ENCODE assay signal across 11 mouse cellular contexts in the genomic region with DNA sequence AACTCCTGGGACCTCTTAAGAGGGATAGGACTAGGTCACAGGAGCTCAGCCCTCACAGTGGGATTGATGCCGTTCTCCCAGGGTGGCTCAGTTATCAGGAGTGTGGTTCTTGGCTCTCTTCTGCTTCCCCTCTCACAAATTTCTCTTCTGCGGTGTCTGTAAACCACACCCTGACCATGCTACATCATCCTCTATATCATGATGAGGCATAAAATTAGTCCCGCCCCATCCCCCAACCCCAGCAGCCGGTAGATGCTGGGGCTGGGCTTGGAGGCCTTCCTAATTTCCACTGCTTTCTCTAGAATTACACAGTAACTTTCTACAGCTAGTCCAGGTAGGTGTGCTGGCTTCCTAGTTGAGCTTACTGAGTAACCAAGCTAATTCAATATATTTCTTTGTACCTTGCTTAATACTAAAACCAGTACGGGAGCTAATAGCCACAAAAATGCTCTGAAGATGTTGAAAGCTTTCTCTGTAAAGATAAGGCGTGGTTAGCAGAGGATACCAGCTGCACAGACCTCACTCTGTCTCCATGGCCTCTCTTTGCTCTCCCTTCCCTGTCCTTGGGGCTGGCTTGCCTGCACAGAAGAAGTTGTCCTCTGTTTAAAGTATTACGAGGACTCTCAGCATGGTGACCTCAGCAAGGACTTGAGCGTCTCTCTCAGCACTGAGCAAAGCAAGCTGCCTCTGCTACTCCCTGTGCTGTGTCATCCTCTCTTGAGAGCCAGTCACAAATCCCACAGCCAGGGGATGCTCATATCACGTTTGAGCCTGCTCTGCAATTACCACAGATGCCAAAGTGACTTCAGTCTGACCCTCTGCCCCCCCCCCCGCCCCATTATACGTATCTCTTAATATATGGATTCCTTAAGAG. TPM values are rescaled to one million over a fixed set of nuclear protein-coding genes. Genes with fewer than 3 reads are reported as not detected.
A peak's percentile ranks its signal among the peaks of the same experiment; 100 is the strongest.
DNase-seq lines count a peak whose midpoint lies in the region; ATAC-seq lines count a peak whose summit lies in the region.
"Had no signal": no experiment of that assay in that cellular context is flagged by ENCODE, and none has a peak within 500 bp of the region (broad histone marks: within the 10 kb centered on the region; RNA-seq: fewer than 3 reads in every experiment).

No protein-coding gene starts in this region.

- H3K4me3 ChIP-seq in forebrain, embryonic 12.5 days (replicated peaks) = no peak overlapping the region
- H3K4me3 ChIP-seq in forebrain, embryonic 13.5 days = no peak overlapping the region
- H3K4me3 ChIP-seq: heart, embryonic 12.5 days; kidney, embryonic 15.5 days had no signal

- no peaks in the 10 kb centered on the region for H3K9me3 ChIP-seq in forebrain, embryonic 12.5 days
- no peaks in the 10 kb centered on the region for H3K9me3 ChIP-seq in forebrain, embryonic 13.5 days (replicated peaks)
- H3K9me3 ChIP-seq: heart, embryonic 12.5 days; kidney, embryonic 15.5 days had no signal

- no peak overlapping the region for H3K27ac ChIP-seq in forebrain, embryonic 12.5 days
- no peak overlapping the region for H3K27ac ChIP-seq in forebrain, embryonic 13.5 days
- H3K27ac ChIP-seq: kidney, embryonic 15.5 days had no signal

- H3K27me3 ChIP-seq in forebrain, embryonic 12.5 days = no peaks in the 10 kb centered on the region
- H3K27me3 ChIP-seq in forebrain, embryonic 13.5 days = no peaks in the 10 kb centered on the region; the same call in 1 of the 2 replicates

- peaks cover 27% of the 10 kb centered on the region for H3K4me1 ChIP-seq in forebrain, embryonic 12.5 days
- peaks cover 21% of the 10 kb centered on the region for H3K4me1 ChIP-seq in forebrain, embryonic 13.5 days

- DNase-seq in spleen, adult 12 weeks (ENCODE audit: low spot score) = peak; percentile 45
- DNase-seq in spleen, postnatal 14 days (ENCODE audit: low spot score in 2 of 2) = no peak
- peak; percentile 53 for DNase-seq in induced T-regulatory cell, adult 2 months (ENCODE audit: low read depth)
- DNase-seq in retina, postnatal 1 day = peak; percentile 39
- no peak for DNase-seq in embryo, embryonic 10.5 days (ENCODE audit: low spot score)
- DNase-seq in B cell, adult 2 months = no peak
- DNase-seq: cerebellum, adult 11-12 months had no signal

- WGBS in forebrain, embryonic 12.5 days = 41% methylated on average over 11 of the region's 11 CpGs
- WGBS in forebrain, embryonic 13.5 days = 47% methylated on average over 11 of the region's 11 CpGs

- no peak for ATAC-seq in forebrain, embryonic 12.5 days (ENCODE audit: low FRiP score)
- no peak for ATAC-seq in forebrain, embryonic 13.5 days

- no peaks in the 10 kb centered on the region for H3K36me3 ChIP-seq in forebrain, embryonic 12.5 days (replicated peaks)
- H3K36me3 ChIP-seq in forebrain, embryonic 13.5 days (ENCODE audit: poor library complexity, severe bottlenecking) = no peaks in the 10 kb centered on the region
- H3K36me3 ChIP-seq: heart, embryonic 12.5 days; kidney, embryonic 15.5 days had no signal

- 0 out of 2 replicates have a peak overlapping the region, but pooled peaks have one; percentile 24 for H3K4me2 ChIP-seq in forebrain, embryonic 12.5 days
- H3K4me2 ChIP-seq in forebrain, embryonic 13.5 days = no peak overlapping the region; the same call in 1 of the 2 replicates
- H3K4me2 ChIP-seq: kidney, embryonic 15.5 days had no signal

- 0 out of 2 replicates have a peak overlapping the region, but pooled peaks have one; percentile 21 for H3K9ac ChIP-seq in forebrain, embryonic 12.5 days
- no peak overlapping the region for H3K9ac ChIP-seq in forebrain, embryonic 13.5 days
- H3K9ac ChIP-seq: heart, embryonic 12.5 days; kidney, embryonic 15.5 days had no signal

RNA-seq across cellular contexts. Expression of a gene that starts 3.8 kb away (rescaled TPM):
- 119 and 123 TPM in 2 replicates for polyA plus RNA-seq in forebrain, embryonic 12.5 days (2016; fragmentation: Nextera tagmentation; extraction: Ambion mirVana)
- polyA plus RNA-seq in forebrain, embryonic 13.5 days (2015; fragmentation: Nextera tagmentation; extraction: Ambion mirVana) = 72.7 and 73.6 TPM in 2 replicates

RNA-seq across cellular contexts. Expression of a gene that starts 19.3 kb away (rescaled TPM):
- 68.3 and 70.9 TPM in 2 replicates for polyA plus RNA-seq in forebrain, embryonic 12.5 days (2016; fragmentation: Nextera tagmentation; extraction: Ambion mirVana)
- 73.7 and 74.1 TPM in 2 replicates for polyA plus RNA-seq in forebrain, embryonic 13.5 days (2015; fragmentation: Nextera tagmentation; extraction: Ambion mirVana)

Comparison
In these comparisons a context has a peak if more than half of its experiments do, and no peak if none do; other contexts are left out.
1. DNase-seq: peak in spleen, adult 12 weeks (single experiment), induced T-regulatory cell, adult 2 months (single experiment) and retina, postnatal 1 day (single experiment); none in spleen, postnatal 14 days (0 of 2), embryo, embryonic 10.5 days (single experiment) and B cell, adult 2 months (0 of 2).